Mouse (Mus musculus) liver, adult 2 months (tissue): ENCODE measurements around the gene Plcb2.

Experiments used
- CTCF ChIP-seq: fragments of 200-500 bp; IDR thresholded peaks from 2 replicates; pipeline ENCODE4 v1.5.1; 2011; ENCODE audit warnings: low read depth, low read length, control low read depth
- POLR2A ChIP-seq: fragments of 200-500 bp; IDR thresholded peaks from 2 replicates; pipeline ENCODE4 v1.6.1; 2011; ENCODE audit warnings: low read length, control low read depth; ENCODE audit not compliant: insufficient read depth; ENCODE audit errors: extremely low read depth

DNA sequence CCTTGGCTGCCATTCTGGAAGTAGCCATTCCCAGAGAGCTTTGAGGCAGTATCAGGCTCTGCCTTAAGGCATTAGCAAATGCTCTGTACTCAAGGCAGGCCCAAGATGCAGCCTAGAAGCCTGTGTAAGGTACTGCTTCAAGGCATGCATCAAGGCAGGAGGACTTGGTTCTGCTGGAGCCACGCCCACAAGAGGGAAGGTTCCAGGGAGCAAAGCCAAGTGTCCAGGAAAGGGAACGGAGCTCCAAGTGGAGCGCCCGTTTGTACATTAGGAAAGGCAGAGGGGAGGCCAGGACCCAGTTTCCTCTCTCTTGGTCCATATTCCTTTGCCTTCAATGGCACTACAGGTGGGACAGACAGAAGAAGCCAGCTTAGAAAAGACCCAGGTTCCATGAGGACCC, 19.8 kb downstream of the Plcb2 start:
- TF ChIP-seq CTCF (no peak), POLR2A (no peak)
